ENCODE assay signal across 9 mouse cellular contexts in the genomic region with DNA sequence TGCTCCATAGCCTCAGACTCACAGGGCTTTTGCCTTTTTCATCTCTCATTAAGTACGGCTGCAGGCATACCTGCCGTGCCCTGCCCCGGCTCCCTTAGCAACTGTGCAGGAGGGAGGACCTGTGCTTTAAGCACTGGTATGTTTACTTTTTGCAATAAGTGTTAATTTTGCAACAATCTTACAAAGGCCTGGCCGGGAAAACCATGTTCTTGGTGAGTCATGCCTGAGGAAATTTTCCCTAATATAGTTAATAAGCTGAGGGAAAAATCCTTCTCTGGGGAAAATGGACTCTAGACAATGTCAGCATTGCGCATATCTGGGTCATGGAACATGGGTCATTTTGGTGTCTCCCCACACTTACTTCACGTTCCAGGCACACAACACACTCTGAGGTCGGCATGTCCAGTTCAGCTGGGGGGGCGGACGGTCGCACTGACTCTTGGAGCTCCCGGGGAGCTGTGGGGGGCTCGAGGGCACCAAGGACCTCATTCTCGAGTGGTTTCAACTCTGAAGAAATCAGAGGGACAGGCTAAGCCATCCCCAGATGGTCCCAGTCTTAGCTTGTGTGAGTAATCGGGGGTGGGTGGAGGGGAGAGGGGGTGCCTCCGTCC. TPM values are rescaled to one million over a fixed set of nuclear protein-coding genes. Genes with fewer than 3 reads are reported as not detected.
DNase-seq lines count a peak whose midpoint lies in the region; ATAC-seq and TF ChIP-seq lines count a peak whose summit lies in the region.
"Had no signal": no experiment of that assay in that cellular context is flagged by ENCODE, and none has a peak within 500 bp of the region (broad histone marks: within the 10 kb centered on the region; RNA-seq: fewer than 3 reads in every experiment).

No protein-coding gene starts in this region.

- H3K79me3 ChIP-seq in C2C12 (ENCODE audit: low read depth) = no peaks in the 10 kb centered on the region

- no peaks in the 10 kb centered on the region for H3K9me3 ChIP-seq in heart, postnatal 0 days (replicated peaks; ENCODE audit: control insufficient read depth, low read length)
- H3K9me3 ChIP-seq in embryonic facial prominence, embryonic 15.5 days (replicated peaks) = no peaks in the 10 kb centered on the region
- H3K9me3 ChIP-seq in lung, embryonic 16.5 days (ENCODE audit: control insufficient read depth, low read length) = no peaks in the 10 kb centered on the region

- no peaks in the 10 kb centered on the region for H3K4me1 ChIP-seq in heart, postnatal 0 days (ENCODE audit: control insufficient read depth, insufficient read depth)
- no peaks in the 10 kb centered on the region for H3K4me1 ChIP-seq in heart, adult 2 months (ENCODE audit: control insufficient read depth, insufficient read depth, low read length)
- no peaks in the 10 kb centered on the region for H3K4me1 ChIP-seq in embryonic facial prominence, embryonic 15.5 days
- H3K4me1 ChIP-seq in lung, embryonic 16.5 days (replicated peaks; ENCODE audit: control insufficient read depth, insufficient read depth, low read length) = peaks cover 18% of the 10 kb centered on the region

- no peaks in the 10 kb centered on the region for H3K79me2 ChIP-seq in heart, adult 2 months (replicated peaks; ENCODE audit: control insufficient read depth, insufficient read depth, low read length)
- no peaks in the 10 kb centered on the region for H3K79me2 ChIP-seq in C2C12 (ENCODE audit: control insufficient read depth, insufficient read depth)

- no peak overlapping the region for H3K4me2 ChIP-seq in heart, postnatal 0 days (ENCODE audit: low read depth, low read length)
- H3K4me2 ChIP-seq in embryonic facial prominence, embryonic 15.5 days (replicated peaks) = no peak overlapping the region
- peak overlapping the region; percentile 42 for H3K4me2 ChIP-seq in lung, embryonic 16.5 days (ENCODE audit: low read depth, low read length)

- DNase-seq in heart, postnatal 0 days (ENCODE audit: low spot score) = no peak
- DNase-seq in heart, adult 2 months = no peak
- DNase-seq in right cerebral cortex, postnatal 4 days = no peak
- DNase-seq in ovary, adult 18-20 months (ENCODE audit: low spot score) = no peak
- no peak for DNase-seq in urinary bladder, adult 18-20 months (ENCODE audit: low spot score in 2 of 2)

- no peak overlapping the region; the same call in 1 of the 2 replicates for H3K9ac ChIP-seq in heart, postnatal 0 days (replicated peaks; ENCODE audit: low read depth, low read length)
- no peak overlapping the region for H3K9ac ChIP-seq in heart, adult 2 months (ENCODE audit: low read depth, low read length)
- no peak overlapping the region for H3K9ac ChIP-seq in embryonic facial prominence, embryonic 15.5 days
- peak overlapping the region; percentile 57 for H3K9ac ChIP-seq in lung, embryonic 16.5 days (ENCODE audit: low read length)

- H3K36me3 ChIP-seq in heart, postnatal 0 days (replicated peaks; ENCODE audit: control insufficient read depth, insufficient read depth, low read length) = peaks cover 46% of the 10 kb centered on the region
- no peaks in the 10 kb centered on the region for H3K36me3 ChIP-seq in heart, adult 2 months (ENCODE audit: control insufficient read depth, insufficient read depth, low read length)
- peaks cover 39% of the 10 kb centered on the region for H3K36me3 ChIP-seq in C2C12 (ENCODE audit: control insufficient read depth, insufficient read depth)
- peaks cover 46% of the 10 kb centered on the region for H3K36me3 ChIP-seq in embryonic facial prominence, embryonic 15.5 days
- peaks cover 23% of the 10 kb centered on the region for H3K36me3 ChIP-seq in lung, embryonic 16.5 days (ENCODE audit: control insufficient read depth, insufficient read depth, low read length)

- no peak for ATAC-seq in heart, postnatal 0 days (ENCODE audit: insufficient read depth, low read depth)
- ATAC-seq in embryonic facial prominence, embryonic 15.5 days (ENCODE audit: insufficient number of reproducible peaks, low FRiP score, low TSS enrichment, low read depth) = no peak
- peak; percentile 77 for ATAC-seq in lung, embryonic 16.5 days (ENCODE audit: low read depth)

- H3K4me3 ChIP-seq in heart, postnatal 0 days (ENCODE audit: low read depth, low read length) = no peak overlapping the region
- no peak overlapping the region for H3K4me3 ChIP-seq in heart, adult 2 months
- no peak overlapping the region for H3K4me3 ChIP-seq in C2C12 (ENCODE audit: insufficient read depth, poor library complexity, severe bottlenecking)
- H3K4me3 ChIP-seq in embryonic facial prominence, embryonic 15.5 days (replicated peaks) = no peak overlapping the region
- no peak overlapping the region for H3K4me3 ChIP-seq in lung, embryonic 16.5 days (ENCODE audit: low read length)

- H3ac ChIP-seq in C2C12 (ENCODE audit: control insufficient read depth, insufficient read length, low read depth) = no peak overlapping the region

- TF ChIP-seq EP300 in heart, postnatal 0 days (IDR thresholded peaks at IDR 0.05; ENCODE audit: low read depth) = no peak
- no peak for TF ChIP-seq EP300 in heart, adult 2 months (IDR thresholded peaks at IDR 0.05; ENCODE audit: insufficient read depth, low read depth, low read length)

- no peak for TF ChIP-seq POLR2A in heart, adult 2 months (IDR thresholded peaks at IDR 0.05; ENCODE audit: insufficient read depth, low read depth, low read length)

- 0 out of 2 replicates have a peak overlapping the region, but pooled peaks have one; percentile 35 for H3K27ac ChIP-seq in heart, postnatal 0 days (ENCODE audit: low read depth)
- H3K27ac ChIP-seq in heart, adult 2 months = no peak overlapping the region
- 0 out of 2 replicates have a peak overlapping the region, but pooled peaks have one; percentile 19 for H3K27ac ChIP-seq in embryonic facial prominence, embryonic 15.5 days (replicated peaks)
- peak overlapping the region; percentile 96 for H3K27ac ChIP-seq in lung, embryonic 16.5 days (ENCODE audit: low read length)

- TF ChIP-seq CTCF in heart, postnatal 0 days (IDR thresholded peaks at IDR 0.05; ENCODE audit: low read depth) = no peak
- TF ChIP-seq CTCF in heart, adult 2 months (IDR thresholded peaks at IDR 0.05) = no peak
- TF ChIP-seq CTCF in C2C12 (IDR thresholded peaks at IDR 0.05; ENCODE audit: control insufficient read depth, insufficient read depth, insufficient read length) = no peak

- intact Hi-C loops in heart, adult 2 months (cut with DNase I) = loop anchor here (1.0 to 5.0 kb wide), 2 partner anchors 63 to 140 kb away; no protein-coding TSS in a partner anchor

- no peaks in the 10 kb centered on the region for H3K27me3 ChIP-seq in heart, postnatal 0 days (ENCODE audit: control insufficient read depth, insufficient read depth, low read length)
- H3K27me3 ChIP-seq in heart, adult 2 months (ENCODE audit: control insufficient read depth, insufficient read depth, low read length) = no peaks in the 10 kb centered on the region
- H3K27me3 ChIP-seq in C2C12 (ENCODE audit: control insufficient read depth, insufficient read depth, insufficient read length) = no peaks in the 10 kb centered on the region
- no peaks in the 10 kb centered on the region for H3K27me3 ChIP-seq in embryonic facial prominence, embryonic 15.5 days
- no peaks in the 10 kb centered on the region for H3K27me3 ChIP-seq in lung, embryonic 16.5 days (ENCODE audit: control insufficient read depth, insufficient read depth, low read depth, low read length)
- H3K27me3 ChIP-seq: CH12.LX had no signal

- 74% methylated on average over 15 of the region's 15 CpGs for WGBS in heart, postnatal 0 days
- 66% methylated on average over 15 of the region's 15 CpGs for WGBS in heart, adult 2 months
- WGBS in embryonic facial prominence, embryonic 15.5 days = 64% methylated on average over 15 of the region's 15 CpGs
- WGBS in lung, embryonic 16.5 days = 42% methylated on average over 15 of the region's 15 CpGs

TF ChIP-seq in C2C12, 6 proteins besides CTCF, POLR2A, EP300 and RAD21 (continues in another document):
- TF ChIP-seq MYOG (IDR thresholded peaks at IDR 0.05; ENCODE audit: control insufficient read depth, extremely low read depth, insufficient read length) (no peak), USF1 (IDR thresholded peaks at IDR 0.05; ENCODE audit: low read depth) (no peak)

RNA-seq across cellular contexts. Expression of a gene that starts 33.6 kb away (rescaled TPM):
- 242 and 255 TPM in 2 replicates for total RNA-seq in heart, postnatal 0 days (2014; rRNA removed; ENCODE audit: low replicate concordance)
- polyA plus RNA-seq in heart, postnatal 0 days (2015; fragmentation: Nextera tagmentation; extraction: Ambion mirVana) = 76.9 and 80.1 TPM in 2 replicates
- total RNA-seq in heart, adult 2 months (2021) = 10 to 100 TPM; 60.6 to 64.0 TPM
- polyA plus RNA-seq in heart, adult 2 months (2012; rRNA removed) = 150 and 174 TPM in 2 replicates
- polyA plus RNA-seq in C2C12 (2012; fragmentation: generic; extraction: Trizol) = 3,677 TPM
- 141 and 176 TPM in 2 replicates for polyA plus RNA-seq in embryonic facial prominence, embryonic 15.5 days (2015; fragmentation: Nextera tagmentation; extraction: Ambion mirVana)
- polyA plus RNA-seq in lung, embryonic 16.5 days (2015; fragmentation: Nextera tagmentation; extraction: Ambion mirVana) = 145 and 151 TPM in 2 replicates

RNA-seq across cellular contexts. Expression of a gene that starts 33.7 kb away (rescaled TPM):
- 5.9 and 12.0 TPM in 2 replicates for total RNA-seq in heart, postnatal 0 days (2014; rRNA removed; ENCODE audit: low replicate concordance)
- polyA plus RNA-seq in heart, postnatal 0 days (2015; fragmentation: Nextera tagmentation; extraction: Ambion mirVana) = 5.4 and 5.6 TPM in 2 replicates
- total RNA-seq in heart, adult 2 months (2021) = 10 to 100 TPM; 12.6 to 16.3 TPM
- polyA plus RNA-seq in heart, adult 2 months (2012; rRNA removed) = 11.4 and 14.8 TPM in 2 replicates
- polyA plus RNA-seq in C2C12 (2012; fragmentation: generic; extraction: Trizol) = 10.3 TPM
- 13.1 and 15.3 TPM in 2 replicates for polyA plus RNA-seq in embryonic facial prominence, embryonic 15.5 days (2015; fragmentation: Nextera tagmentation; extraction: Ambion mirVana)
- polyA plus RNA-seq in lung, embryonic 16.5 days (2015; fragmentation: Nextera tagmentation; extraction: Ambion mirVana) = 9.3 and 10.6 TPM in 2 replicates

RNA-seq across cellular contexts. Expression of a gene that starts 51.8 kb away (rescaled TPM):
- 59.6 and 60.1 TPM in 2 replicates for total RNA-seq in heart, postnatal 0 days (2014; rRNA removed; ENCODE audit: low replicate concordance)
- 25.2 and 25.3 TPM in 2 replicates for polyA plus RNA-seq in heart, postnatal 0 days (2015; fragmentation: Nextera tagmentation; extraction: Ambion mirVana)
- 10 to 100 TPM; 19.5 to 20.0 TPM for total RNA-seq in heart, adult 2 months (2021)
- 21.0 and 21.5 TPM in 2 replicates for polyA plus RNA-seq in heart, adult 2 months (2012; rRNA removed)
- 294 TPM for polyA plus RNA-seq in C2C12 (2012; fragmentation: generic; extraction: Trizol)
- polyA plus RNA-seq in embryonic facial prominence, embryonic 15.5 days (2015; fragmentation: Nextera tagmentation; extraction: Ambion mirVana) = 103 and 111 TPM in 2 replicates
- 133 and 141 TPM in 2 replicates for polyA plus RNA-seq in lung, embryonic 16.5 days (2015; fragmentation: Nextera tagmentation; extraction: Ambion mirVana)

RNA-seq across cellular contexts. Expression of a gene that starts 54.2 kb away (rescaled TPM):
- total RNA-seq in heart, postnatal 0 days (2014; rRNA removed; ENCODE audit: low replicate concordance) = 42.1 and 46.2 TPM in 2 replicates
- polyA plus RNA-seq in heart, postnatal 0 days (2015; fragmentation: Nextera tagmentation; extraction: Ambion mirVana) = 24.7 and 27.9 TPM in 2 replicates
- 10 to 100 TPM; 12.8 to 16.6 TPM for total RNA-seq in heart, adult 2 months (2021)
- 25.2 and 35.7 TPM in 2 replicates for polyA plus RNA-seq in heart, adult 2 months (2012; rRNA removed)
- polyA plus RNA-seq in C2C12 (2012; fragmentation: generic; extraction: Trizol) = 4.3 TPM
- 22.2 and 25.2 TPM in 2 replicates for polyA plus RNA-seq in embryonic facial prominence, embryonic 15.5 days (2015; fragmentation: Nextera tagmentation; extraction: Ambion mirVana)
- 19.2 and 20.6 TPM in 2 replicates for polyA plus RNA-seq in lung, embryonic 16.5 days (2015; fragmentation: Nextera tagmentation; extraction: Ambion mirVana)

Comparison
In these comparisons a context has a peak if more than half of its experiments do, and no peak if none do; other contexts are left out.
1. RNA of a gene that starts 33.6 kb away (polyA plus RNA-seq): 3,677 TPM in C2C12 (single experiment); 141 to 176 TPM in embryonic facial prominence, embryonic 15.5 days, 145 to 151 TPM in lung, embryonic 16.5 days, 150 to 174 TPM in heart, adult 2 months and 76.9 to 80.1 TPM in heart, postnatal 0 days; every median in the first group is over 10 times any median in the second.